Mouse (Mus musculus) midbrain, postnatal 0 days (tissue): ENCODE measurements around the gene AC134908.4. TPM values are rescaled to one million over a fixed set of nuclear protein-coding genes. Genes with fewer than 3 reads are reported as not detected.

Experiments
- ATAC-seq: fragments of 200-750 bp; cut with Nextera tagmentation; 2 replicates; pipeline ENCODE4 v1.8.0; 2017; ENCODE audit warnings: moderate number of reproducible peaks, mild to moderate bottlenecking, moderate TSS enrichment, moderate library complexity; ENCODE audit not compliant: low FRiP score
- DNase-seq: peaks from one replicate; pipeline ENCODE4 v3.0.0-alpha.2; 2015; ENCODE audit warnings: low spot score
- H3K27ac ChIP-seq: fragments of 300-500 bp; sonication (generic); 2 replicates; pipeline ENCODE4 v1.5.1; 2014; ENCODE audit warnings: low read depth, mild to moderate bottlenecking, low read length, mixed read lengths
- H3K27me3 ChIP-seq: fragments of 300-500 bp; sonication (generic); 2 replicates; pipeline ENCODE4 v1.6.1; 2014; ENCODE audit warnings: low read length, control low read depth, mixed read lengths; ENCODE audit not compliant: insufficient read depth
- H3K36me3 ChIP-seq: fragments of 300-500 bp; sonication (generic); 2 replicates; pipeline ENCODE4 v1.6.1; 2014; ENCODE audit warnings: low read length, control low read depth, mixed read lengths; ENCODE audit not compliant: insufficient read depth
- H3K4me1 ChIP-seq: fragments of 300-500 bp; sonication (generic); 2 replicates; pipeline ENCODE4 v1.6.1; 2014; ENCODE audit warnings: mild to moderate bottlenecking, control low read depth, antibody characterized with exemption, low read length, mixed read lengths; ENCODE audit not compliant: insufficient read depth
- H3K4me2 ChIP-seq: fragments of 300-500 bp; sonication (generic); 2 replicates; pipeline ENCODE4 v1.6.1; 2014; ENCODE audit warnings: low read depth, mild to moderate bottlenecking, low read length, mixed read lengths; ENCODE audit not compliant: poor library complexity, severe bottlenecking
- H3K4me3 ChIP-seq: fragments of 300-500 bp; sonication (generic); 2 replicates; pipeline ENCODE4 v1.5.1; 2014; ENCODE audit warnings: low read depth, mild to moderate bottlenecking, low read length, moderate library complexity
- H3K9ac ChIP-seq: fragments of 300-500 bp; sonication (generic); replicated peaks from 2 replicates; pipeline ENCODE4 v1.6.1; 2014; ENCODE audit warnings: mild to moderate bottlenecking, low read length, moderate library complexity, mixed read lengths; ENCODE audit not compliant: poor library complexity, severe bottlenecking
- H3K9me3 ChIP-seq: fragments of 300-500 bp; sonication (generic); 2 replicates; pipeline ENCODE4 v1.6.1; 2016; ENCODE audit warnings: low read length, control low read depth
- CTCF ChIP-seq: IDR thresholded peaks from 2 replicates; pipeline ENCODE4 v1.5.1; 2016; ENCODE audit warnings: antibody characterized with exemption, mild to moderate bottlenecking
- WGBS: fragments of 180-500 bp; shearing (Covaris S2); extraction: QIAGEN DNeasy Blood & Tissue Kit; methylation state at CpG from one replicate; pipeline ENCODE4 v1.1.7; 2014; 5-methylcytosine and 5-hydroxymethylcytosine counted together
- polyA plus RNA-seq: library from polyadenylated mRNA; unstranded; fragments of >200 nt; fragmentation: Nextera tagmentation; extraction: Ambion mirVana; gene quantifications from 2 replicates; pipeline ENCODE4 v1.2.1, GENCODE M21; 2015
- total RNA-seq: library from RNA; depleted of rRNA; stranded (reverse); fragments of >200 nt; gene quantifications from 2 replicates; pipeline ENCODE4 v1.2.3, GENCODE M21; 2014

AC134908.4 gene
- total and polyA plus RNA-seq, 2 experiments from 2014 or later = 0.89 TPM; not detected in 1

GRCm38 (mm10) chr17:25765886-25766285 lies 29.6 kb downstream of the AC134908.4 start:
- Histone ChIP-seq H3K4me2 (no peak overlapping the region), H3K27me3 (no peaks in the 10 kb centered on the region), H3K9me3 (no peaks in the 10 kb centered on the region), H3K36me3 (no peaks in the 10 kb centered on the region), H3K9ac (no peak overlapping the region), H3K4me1 (no peaks in the 10 kb centered on the region), H3K4me3 (no peak overlapping the region), H3K27ac (no peak overlapping the region)
- DNase-seq (peak; percentile 21), ATAC-seq (no peak)
- 55% methylated on average over 5 of the region's 5 CpGs for WGBS
- TF ChIP-seq CTCF = no peak

DNA sequence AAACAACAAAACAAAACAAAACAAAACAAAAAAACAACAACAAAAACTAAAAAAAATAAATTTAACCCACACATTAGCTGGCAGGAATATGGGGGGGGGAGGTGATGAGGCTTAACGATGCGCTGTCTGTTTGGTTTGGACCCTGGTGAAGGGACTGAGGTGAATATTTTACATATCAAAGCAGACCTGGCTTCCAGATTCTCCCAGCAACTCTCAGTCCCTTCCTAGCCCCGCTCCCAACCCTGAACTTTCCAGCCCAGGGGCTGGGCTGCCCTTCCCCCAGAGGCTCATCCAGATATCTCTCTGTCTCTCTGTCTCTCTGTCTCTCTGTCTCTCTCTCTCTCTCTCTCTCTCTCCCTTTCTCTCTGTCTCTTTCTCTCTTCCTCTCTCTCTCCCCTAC lies 32.9 kb downstream of the AC134908.4 start:
- H3K4me1 ChIP-seq = no peaks in the 10 kb centered on the region
- TF ChIP-seq CTCF = no peak
- H3K4me3 ChIP-seq = no peak overlapping the region
- WGBS = 24% methylated on average over 3 of the region's 3 CpGs
- no peaks in the 10 kb centered on the region for H3K9me3 ChIP-seq
- no peak overlapping the region for H3K27ac ChIP-seq
- no peaks in the 10 kb centered on the region for H3K36me3 ChIP-seq
- H3K9ac ChIP-seq = no peak overlapping the region
- no peak for DNase-seq
- no peak overlapping the region for H3K4me2 ChIP-seq
- no peak for ATAC-seq
- no peaks in the 10 kb centered on the region for H3K27me3 ChIP-seq

DNA sequence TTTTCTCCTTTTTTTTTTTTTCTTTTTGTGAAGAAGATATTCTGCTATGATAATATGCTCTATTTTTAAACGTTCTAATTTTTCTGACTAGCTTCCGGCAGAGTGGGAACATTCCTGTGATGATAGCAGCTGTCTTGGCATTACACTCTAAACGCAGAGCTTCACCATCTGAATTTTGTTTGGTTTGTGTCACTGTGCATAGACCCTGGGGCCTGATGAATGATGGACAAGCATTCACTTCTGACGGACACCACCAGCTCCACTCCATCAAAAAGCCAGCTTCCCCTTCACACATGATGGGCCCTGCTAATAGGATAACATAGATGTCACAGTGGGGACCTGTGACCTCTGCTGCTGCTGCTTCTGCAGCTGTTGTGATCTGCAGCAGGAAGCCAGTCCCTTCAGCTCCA lies 33.9 kb downstream of the AC134908.4 start:
- WGBS = 20% methylated on average over 4 of the region's 4 CpGs
- Histone ChIP-seq H3K4me2 (no peak overlapping the region), H3K9ac (no peak overlapping the region), H3K27me3 (no peaks in the 10 kb centered on the region), H3K4me1 (no peaks in the 10 kb centered on the region), H3K9me3 (no peaks in the 10 kb centered on the region), H3K27ac (no peak overlapping the region), H3K36me3 (no peaks in the 10 kb centered on the region), H3K4me3 (no peak overlapping the region)
- DNase-seq = no peak
- no peak for TF ChIP-seq CTCF
- ATAC-seq = no peak

DNA sequence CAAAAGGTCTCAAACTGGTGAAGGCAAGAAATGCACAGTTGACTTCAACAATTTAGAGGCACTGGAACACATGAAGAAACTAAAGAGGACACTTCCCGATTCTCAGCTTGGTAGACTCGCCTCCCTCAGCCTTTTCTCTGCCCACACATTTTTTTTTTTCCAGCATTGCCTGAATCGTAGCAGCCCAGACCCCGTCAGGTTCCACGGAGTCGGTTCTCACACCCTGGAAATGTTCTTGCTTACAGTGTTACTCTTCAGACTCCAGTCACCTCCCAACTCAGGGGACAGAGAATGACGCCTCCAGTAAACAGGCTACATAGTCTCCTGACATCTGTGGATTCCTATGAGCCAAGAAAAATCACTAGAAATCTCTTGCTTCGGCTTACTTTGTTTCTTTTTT lies 35.3 kb downstream of the AC134908.4 start:
- WGBS = 70% methylated on average over 8 of the region's 8 CpGs
- H3K9me3 ChIP-seq = no peaks in the 10 kb centered on the region
- no peak for DNase-seq

DNA sequence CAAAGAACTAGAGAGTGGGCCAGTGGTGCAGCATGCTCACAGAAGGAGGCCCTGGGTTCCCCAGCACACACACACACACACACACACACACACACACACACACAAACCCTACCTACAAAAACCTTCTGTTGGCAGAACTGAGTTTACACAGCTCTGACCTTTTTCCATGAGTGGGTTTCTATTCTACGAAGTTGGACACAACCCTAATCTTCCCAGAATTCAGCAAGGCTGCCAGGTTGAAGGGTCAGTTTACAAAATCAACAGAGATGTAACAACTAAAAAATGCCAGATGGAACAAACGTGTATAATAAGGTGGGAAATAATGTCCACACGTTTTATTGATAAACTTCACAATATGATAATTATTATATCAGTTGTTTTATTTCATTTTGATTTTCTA lies 37.8 kb downstream of the AC134908.4 start:
- no peak overlapping the region for H3K27ac ChIP-seq
- H3K36me3 ChIP-seq = no peaks in the 10 kb centered on the region
- no peaks in the 10 kb centered on the region for H3K4me1 ChIP-seq
- 73% methylated on average over 3 of the region's 3 CpGs for WGBS
- no peaks in the 10 kb centered on the region for H3K27me3 ChIP-seq
- TF ChIP-seq CTCF = no peak
- no peak for DNase-seq
- no peak overlapping the region for H3K4me3 ChIP-seq
- H3K4me2 ChIP-seq = no peak overlapping the region
- no peak overlapping the region for H3K9ac ChIP-seq
- no peak for ATAC-seq
- H3K9me3 ChIP-seq = no peaks in the 10 kb centered on the region

More for the DNA sequence above, 35.3 kb downstream of the AC134908.4 start:
- Histone ChIP-seq H3K4me3 (no peak overlapping the region), H3K27me3 (no peaks in the 10 kb centered on the region), H3K27ac (no peak overlapping the region), H3K4me2 (no peak overlapping the region), H3K36me3 (no peaks in the 10 kb centered on the region), H3K4me1 (no peaks in the 10 kb centered on the region), H3K9ac (no peak overlapping the region)
- no peak for ATAC-seq
- no peak for TF ChIP-seq CTCF

- Histone ChIP-seq H3K4me2 (no peak overlapping the region), H3K4me3 (no peak overlapping the region), H3K36me3 (no peaks in the 10 kb centered on the region), H3K9me3 (no peaks in the 10 kb centered on the region), H3K27me3 (no peaks in the 10 kb centered on the region), H3K9ac (no peak overlapping the region), H3K27ac (no peak overlapping the region), H3K4me1 (no peaks in the 10 kb centered on the region)
- DNase-seq (no peak), ATAC-seq (no peak)
- WGBS = 81% methylated on average over 9 of the region's 9 CpGs
- TF ChIP-seq CTCF = no peak
These were observed 38.8 kb downstream of the AC134908.4 start for GRCm38 (mm10) chr17:25756378-25757242.
